8 mouse cellular contexts compared by ENCODE assay signal in the genomic region with DNA sequence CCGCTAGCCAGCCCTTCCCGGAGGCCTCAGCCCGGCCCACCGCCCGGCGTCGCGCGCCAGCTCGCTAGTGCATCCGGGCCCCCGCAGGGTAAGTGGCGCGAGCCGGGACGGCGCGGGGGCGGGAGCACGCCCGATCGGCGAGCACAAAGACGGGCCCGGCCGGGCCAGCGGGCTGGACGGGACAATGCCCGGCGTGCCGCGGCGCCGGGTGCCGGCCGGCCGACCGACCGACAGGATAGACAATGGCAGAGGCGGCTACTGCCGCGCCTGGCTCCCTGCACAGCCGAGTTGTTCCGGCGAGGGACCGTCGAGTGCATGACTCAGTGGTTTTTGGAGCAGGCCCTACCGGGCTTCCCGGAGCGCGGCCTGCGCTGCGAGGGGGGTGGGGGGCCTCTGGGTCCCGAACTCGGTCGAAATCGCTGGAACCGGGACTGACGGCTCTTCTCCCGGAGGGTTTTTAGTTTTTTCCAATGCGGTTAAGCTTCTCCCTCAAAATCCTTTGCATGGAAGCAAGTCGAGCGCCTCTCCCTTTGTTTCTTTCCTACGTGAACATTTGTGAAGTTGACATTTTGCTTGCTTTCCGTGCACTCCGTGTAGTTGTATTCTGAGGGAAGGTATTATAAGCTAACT. TPM values are rescaled to one million over a fixed set of nuclear protein-coding genes. Genes with fewer than 3 reads are reported as not detected.
DNase-seq lines count a peak whose midpoint lies in the region; ATAC-seq and TF ChIP-seq lines count a peak whose summit lies in the region.

No protein-coding gene starts in this region.

- H3K4me1 ChIP-seq in ES-E14 (ENCODE audit: control insufficient read depth in 2 of 2, insufficient read depth in 2 of 2, low read length in 2 of 2, poor library complexity in 1 of 2): peaks cover 0 to 6% of the 10 kb centered on the region in 2 experiments; a peak in 1 of 4 replicates
- peaks cover 7% of the 10 kb centered on the region; the same call in 1 of the 2 replicates for H3K4me1 ChIP-seq in forebrain, postnatal 0 days (ENCODE audit: insufficient read depth)
- H3K4me1 ChIP-seq in lung, embryonic 15.5 days: peaks cover 11% of the 10 kb centered on the region

- peak; percentile 53 for ATAC-seq in forebrain, postnatal 0 days
- ATAC-seq in lung, embryonic 15.5 days (ENCODE audit: borderline replicate concordance, extremely low read depth, low FRiP score, low TSS enrichment): peak; percentile 69

- in situ Hi-C loops in ES-E14 (cut with MboI; ENCODE audit: low sequenced_read_pairs in 2 of 2, unreplicated experiment in 2 of 2): no loop called here

- no peaks in the 10 kb centered on the region; the same call in 1 of the 2 replicates for H3K36me3 ChIP-seq in ES-E14 (ENCODE audit: control insufficient read depth, insufficient read depth, low read length, poor library complexity, severe bottlenecking)
- no peaks in the 10 kb centered on the region for H3K36me3 ChIP-seq in forebrain, postnatal 0 days (ENCODE audit: insufficient read depth)
- peaks cover 9% of the 10 kb centered on the region for H3K36me3 ChIP-seq in lung, embryonic 15.5 days

- H3K9me3 ChIP-seq in ES-E14 (ENCODE audit: control insufficient read depth, insufficient read depth, low read depth, low read length): no peaks in the 10 kb centered on the region
- no peaks in the 10 kb centered on the region for H3K9me3 ChIP-seq in forebrain, postnatal 0 days (ENCODE audit: low read length)
- no peaks in the 10 kb centered on the region for H3K9me3 ChIP-seq in lung, embryonic 15.5 days

- peak overlapping the region; percentile 60 for H3K4me2 ChIP-seq in forebrain, postnatal 0 days (ENCODE audit: low read depth)
- H3K4me2 ChIP-seq in lung, embryonic 15.5 days: peak overlapping the region; percentile 68

- peak overlapping the region; percentile 86 for H3K9ac ChIP-seq in ES-E14 (ENCODE audit: insufficient read depth, low read depth, low read length, poor library complexity, severe bottlenecking)
- H3K9ac ChIP-seq in forebrain, postnatal 0 days: peak overlapping the region; percentile 82
- peak overlapping the region; percentile 95 for H3K9ac ChIP-seq in lung, embryonic 15.5 days

- WGBS in forebrain, postnatal 0 days: 4% methylated on average over 66 of the region's 66 CpGs
- 0% methylated on average over 66 of the region's 66 CpGs for whole genome bisulfite sequencing in lung, embryonic 15.5 days

- intact Hi-C loops in heart, postnatal 36 days (cut with DNase I): loop anchor here (2.0 to 10.0 kb wide), 7 partner anchors 100 to 502 kb away; a partner anchor contains a TSS

- H3K4me3 ChIP-seq in ES-E14 (ENCODE audit: insufficient read depth in 1 of 2, low read depth in 1 of 2, low read length in 2 of 2, poor library complexity in 1 of 2, severe bottlenecking in 1 of 2): peak overlapping the region; percentile 80 to 83
- H3K4me3 ChIP-seq in forebrain, postnatal 0 days (ENCODE audit: low read depth, low read length): peak overlapping the region; percentile 85
- peak overlapping the region; percentile 88 for H3K4me3 ChIP-seq in lung, embryonic 15.5 days

- peak overlapping the region; percentile 83 for H3K27ac ChIP-seq in ES-E14 (ENCODE audit: insufficient read depth, low read depth, low read length, poor library complexity, severe bottlenecking)
- peak overlapping the region; percentile 99 for H3K27ac ChIP-seq in forebrain, postnatal 0 days (ENCODE audit: low read depth, low read length)
- peak overlapping the region; percentile 100 for H3K27ac ChIP-seq in lung, embryonic 15.5 days

- no peaks in the 10 kb centered on the region for H3K27me3 ChIP-seq in forebrain, postnatal 0 days (ENCODE audit: insufficient read depth, low read length)
- no peaks in the 10 kb centered on the region for H3K27me3 ChIP-seq in lung, embryonic 15.5 days

- no peak for TF ChIP-seq CTCF in forebrain, postnatal 0 days (IDR thresholded peaks at IDR 0.05; ENCODE audit: low read depth)

- DNase-seq in ES-E14 (ENCODE audit: low read depth, low spot score): no peak
- peak; percentile 30 for DNase-seq in c-Kit-positive CD71-negative TER-119-negative erythroid progenitor cells, embryonic 14.5 days (ENCODE audit: low read depth)
- DNase-seq in forebrain, postnatal 0 days: peak; percentile 74
- DNase-seq in heart, postnatal 36 days: peak; percentile 72 to 83
- DNase-seq in layer of hippocampus, adult 8-10 months (ENCODE audit: low spot score in 2 of 2): peak; percentile 52 to 65
- peak; percentile 58 for DNase-seq in ovary, postnatal 10 days (ENCODE audit: low spot score)
- peak; percentile 76 for DNase-seq in thymus, postnatal 25 days

TF ChIP-seq in ES-E14, 5 proteins besides CTCF, POLR2A, EP300 and RAD21:
- TF ChIP-seq CHD2 (IDR thresholded peaks at IDR 0.05; ENCODE audit: low read depth, low read length) (no peak), MAFK (IDR thresholded peaks at IDR 0.05; ENCODE audit: insufficient read depth, low read depth, low read length) (peak; percentile 68; the same call in 1 of the 2 replicates), ZC3H11A (IDR thresholded peaks at IDR 0.05; ENCODE audit: borderline replicate concordance, low read depth, low read length) (no peak), ZNF384 (IDR thresholded peaks at IDR 0.05; ENCODE audit: low read depth, low read length) (no peak), HCFC1 (IDR thresholded peaks at IDR 0.05; ENCODE audit: borderline replicate concordance, insufficient read depth, low read length) (no peak)

RNA-seq across cellular contexts. Expression of a gene that starts 0.7 kb away (rescaled TPM):
- 25.7 and 54.5 TPM in 2 replicates for total RNA-seq in ES-E14 (2012; rRNA removed)
- total RNA-seq in forebrain, postnatal 0 days (2014; rRNA removed): 159 and 177 TPM in 2 replicates
- polyA plus RNA-seq in forebrain, postnatal 0 days (2015; fragmentation: Nextera tagmentation; extraction: Ambion mirVana): 121 and 146 TPM in 2 replicates
- total RNA-seq in heart, postnatal 36 days (2021): 100 to 1,000 TPM; 138 to 142 TPM
- 100 to 1,000 TPM; 138 to 143 (median 141) TPM for total RNA-seq in layer of hippocampus, adult 8-10 months (2022)
- 95.5 and 96.5 TPM in 2 replicates for polyA plus RNA-seq in lung, embryonic 15.5 days (2015; fragmentation: Nextera tagmentation; extraction: Ambion mirVana)
